Mouse (Mus musculus): ENCODE measurements around the gene Cxcr4. TPM values are rescaled to one million over a fixed set of nuclear protein-coding genes. Genes with fewer than 3 reads are reported as not detected.

Cxcr4 gene
- polyA plus RNA-seq, 1 experiment from 2014 or later: 23.3 TPM

- WGBS: under 1% methylated on average over 24 of the region's 24 CpGs
Observed at GRCm38 (mm10) chr1:128592961-128593501, 938 bp upstream of the Cxcr4 start.

GRCm38 (mm10) chr1:128591721-128592210, 327 bp downstream of the Cxcr4 start:
- H3K4me2 ChIP-seq (replicated peaks; ENCODE audit: low read depth, low read length): peak overlapping the region; percentile 75
- H3K27ac ChIP-seq (ENCODE audit: low read depth, low read length): peak overlapping the region; percentile 87
- peaks cover 3% of the 10 kb centered on the region; the same call in 1 of the 2 replicates for H3K36me3 ChIP-seq (ENCODE audit: control insufficient read depth, insufficient read depth, low read length)
- peak overlapping the region; percentile 97 for H3K9ac ChIP-seq (ENCODE audit: low read depth, low read length)
- under 1% methylated on average over 17 of the region's 20 CpGs for WGBS
- H3K27me3 ChIP-seq (ENCODE audit: control insufficient read depth, insufficient read depth, low read length): no peaks in the 10 kb centered on the region
- no peaks in the 10 kb centered on the region for H3K9me3 ChIP-seq (ENCODE audit: control insufficient read depth, low read length)
- DNase-seq (ENCODE audit: low spot score) (peak; percentile 65), ATAC-seq (ENCODE audit: low FRiP score) (peak; percentile 1; the same call in 1 of the 2 replicates)
- peaks cover 17% of the 10 kb centered on the region for H3K4me1 ChIP-seq (replicated peaks; ENCODE audit: control insufficient read depth, insufficient read depth, low read length)
- peak overlapping the region; percentile 89 for H3K4me3 ChIP-seq (ENCODE audit: low read depth, low read length)

More at GRCm38 (mm10) chr1:128592961-128593501, 938 bp upstream of the Cxcr4 start:
- ATAC-seq (ENCODE audit: low FRiP score) (peak; percentile 66), DNase-seq (ENCODE audit: low spot score) (peak; percentile 70)
- H3K27ac ChIP-seq (ENCODE audit: low read depth, low read length): peak overlapping the region; percentile 87
- H3K9me3 ChIP-seq (ENCODE audit: control insufficient read depth, low read length): no peaks in the 10 kb centered on the region
- H3K4me1 ChIP-seq (replicated peaks; ENCODE audit: control insufficient read depth, insufficient read depth, low read length): peaks cover 14% of the 10 kb centered on the region
- peak overlapping the region; percentile 89 for H3K4me3 ChIP-seq (ENCODE audit: low read depth, low read length)
- no peaks in the 10 kb centered on the region for H3K27me3 ChIP-seq (ENCODE audit: control insufficient read depth, insufficient read depth, low read length)
- H3K36me3 ChIP-seq (ENCODE audit: control insufficient read depth, insufficient read depth, low read length): peaks cover 3% of the 10 kb centered on the region; the same call in 1 of the 2 replicates
- H3K4me2 ChIP-seq (replicated peaks; ENCODE audit: low read depth, low read length): peak overlapping the region; percentile 75
- peak overlapping the region; percentile 97; the same call in 1 of the 2 replicates for H3K9ac ChIP-seq (ENCODE audit: low read depth, low read length)

- H3K9ac ChIP-seq (ENCODE audit: low read depth, low read length): peak overlapping the region; percentile 97
- peaks cover 16% of the 10 kb centered on the region for H3K4me1 ChIP-seq (replicated peaks; ENCODE audit: control insufficient read depth, insufficient read depth, low read length)
- DNase-seq (ENCODE audit: low spot score) (peak; percentile 67), ATAC-seq (ENCODE audit: low FRiP score) (no peak)
- peaks cover 3% of the 10 kb centered on the region; the same call in 1 of the 2 replicates for H3K36me3 ChIP-seq (ENCODE audit: control insufficient read depth, insufficient read depth, low read length)
- WGBS: under 1% methylated on average over 63 of the region's 63 CpGs
- H3K4me2 ChIP-seq (replicated peaks; ENCODE audit: low read depth, low read length): peak overlapping the region; percentile 75
- H3K27ac ChIP-seq (ENCODE audit: low read depth, low read length): peak overlapping the region; percentile 87
- no peaks in the 10 kb centered on the region for H3K27me3 ChIP-seq (ENCODE audit: control insufficient read depth, insufficient read depth, low read length)
- H3K9me3 ChIP-seq (ENCODE audit: control insufficient read depth, low read length): no peaks in the 10 kb centered on the region
- H3K4me3 ChIP-seq (ENCODE audit: low read depth, low read length): peak overlapping the region; percentile 89
Observed at GRCm38 (mm10) chr1:128590816-128591720, 1.0 kb downstream of the Cxcr4 start.

- Histone ChIP-seq H3K9ac (ENCODE audit: low read depth, low read length) (peak overlapping the region; percentile 46), H3K4me1 (replicated peaks; ENCODE audit: control insufficient read depth, insufficient read depth, low read length) (peaks cover 8% of the 10 kb centered on the region), H3K27ac (ENCODE audit: low read depth, low read length) (peak overlapping the region; percentile 27), H3K4me3 (ENCODE audit: low read depth, low read length) (peak overlapping the region; percentile 89), H3K36me3 (ENCODE audit: control insufficient read depth, insufficient read depth, low read length) (peaks cover 3% of the 10 kb centered on the region; the same call in 1 of the 2 replicates), H3K4me2 (replicated peaks; ENCODE audit: low read depth, low read length) (peak overlapping the region; percentile 49), H3K27me3 (ENCODE audit: control insufficient read depth, insufficient read depth, low read length) (no peaks in the 10 kb centered on the region), H3K9me3 (ENCODE audit: control insufficient read depth, low read length) (no peaks in the 10 kb centered on the region)
- WGBS: under 1% methylated on average over 6 of the region's 6 CpGs
- DNase-seq (ENCODE audit: low spot score) (peak; percentile 38), ATAC-seq (ENCODE audit: low FRiP score) (no peak)
Observed at GRCm38 (mm10) chr1:128590011-128590410, 2.1 kb downstream of the Cxcr4 start.

- Histone ChIP-seq H3K27me3 (ENCODE audit: control insufficient read depth, insufficient read depth, low read length) (no peaks in the 10 kb centered on the region), H3K36me3 (ENCODE audit: control insufficient read depth, insufficient read depth, low read length) (peaks cover 3% of the 10 kb centered on the region; the same call in 1 of the 2 replicates), H3K27ac (ENCODE audit: low read depth, low read length) (peak overlapping the region; percentile 27), H3K9me3 (ENCODE audit: control insufficient read depth, low read length) (no peaks in the 10 kb centered on the region), H3K4me3 (ENCODE audit: low read depth, low read length) (peak overlapping the region; percentile 89), H3K4me2 (replicated peaks; ENCODE audit: low read depth, low read length) (peak overlapping the region; percentile 49), H3K9ac (ENCODE audit: low read depth, low read length) (peak overlapping the region; percentile 46), H3K4me1 (replicated peaks; ENCODE audit: control insufficient read depth, insufficient read depth, low read length) (peaks cover 8% of the 10 kb centered on the region)
- WGBS: 60% methylated on average over 9 of the region's 9 CpGs
- ATAC-seq (ENCODE audit: low FRiP score) (no peak), DNase-seq (ENCODE audit: low spot score) (peak; percentile 37)
Observed at GRCm38 (mm10) chr1:128589488-128589887, 2.6 kb downstream of the Cxcr4 start.

GRCm38 (mm10) chr1:128588337-128588736, 3.8 kb downstream of the Cxcr4 start:
- H3K4me3 ChIP-seq (ENCODE audit: low read depth, low read length): peak overlapping the region; percentile 89
- H3K4me1 ChIP-seq (replicated peaks; ENCODE audit: control insufficient read depth, insufficient read depth, low read length): peaks cover 11% of the 10 kb centered on the region
- whole genome bisulfite sequencing: 27% methylated on average over 2 of the region's 2 CpGs
- no peak for ATAC-seq (ENCODE audit: low FRiP score)
- no peaks in the 10 kb centered on the region for H3K27me3 ChIP-seq (ENCODE audit: control insufficient read depth, insufficient read depth, low read length)
- DNase-seq (ENCODE audit: low spot score): no peak
- 0 out of 2 replicates have a peak overlapping the region, but pooled peaks have one; percentile 81 for H3K27ac ChIP-seq (ENCODE audit: low read depth, low read length)
- no peaks in the 10 kb centered on the region for H3K9me3 ChIP-seq (ENCODE audit: control insufficient read depth, low read length)
- peak overlapping the region; percentile 49 for H3K4me2 ChIP-seq (replicated peaks; ENCODE audit: low read depth, low read length)
- H3K36me3 ChIP-seq (ENCODE audit: control insufficient read depth, insufficient read depth, low read length): peaks cover 3% of the 10 kb centered on the region; the same call in 1 of the 2 replicates
- no peak overlapping the region for H3K9ac ChIP-seq (ENCODE audit: low read depth, low read length)

GRCm38 (mm10) chr1:128586928-128587780, 4.9 kb downstream of the Cxcr4 start:
- peak overlapping the region; percentile 81 for H3K27ac ChIP-seq (ENCODE audit: low read depth, low read length)
- H3K4me1 ChIP-seq (replicated peaks; ENCODE audit: control insufficient read depth, insufficient read depth, low read length): peaks cover 11% of the 10 kb centered on the region
- WGBS: 46% methylated on average over 8 of the region's 8 CpGs
- peak overlapping the region; percentile 18 for H3K4me3 ChIP-seq (ENCODE audit: low read depth, low read length)
- H3K4me2 ChIP-seq (replicated peaks; ENCODE audit: low read depth, low read length): peak overlapping the region; percentile 34
- no peaks in the 10 kb centered on the region for H3K27me3 ChIP-seq (ENCODE audit: control insufficient read depth, insufficient read depth, low read length)
- H3K9ac ChIP-seq (ENCODE audit: low read depth, low read length): peak overlapping the region; percentile 31; the same call in 1 of the 2 replicates
- no peak for ATAC-seq (ENCODE audit: low FRiP score)
- H3K9me3 ChIP-seq (ENCODE audit: control insufficient read depth, low read length): no peaks in the 10 kb centered on the region
- peaks cover 3% of the 10 kb centered on the region; the same call in 1 of the 2 replicates for H3K36me3 ChIP-seq (ENCODE audit: control insufficient read depth, insufficient read depth, low read length)
- no peak for DNase-seq (ENCODE audit: low spot score)

All from hindbrain, embryonic 11.5 days (tissue).